Mouse (Mus musculus) hindbrain, postnatal 0 days (tissue): ENCODE results near the gene Npr2. TPM values are rescaled to one million over a fixed set of nuclear protein-coding genes. Genes with fewer than 3 reads are reported as not detected.

Source experiments
- ATAC-seq: fragments of 200-750 bp; cut with Nextera tagmentation; 2 replicates; pipeline ENCODE4 v1.8.0; 2017; ENCODE audit warnings: mild to moderate bottlenecking, moderate TSS enrichment, moderate library complexity
- DNase-seq: peaks from one replicate; pipeline ENCODE4 v3.0.0-alpha.2; 2015; ENCODE audit warnings: low spot score
- H3K27ac ChIP-seq: fragments of 300-500 bp; sonication (generic); 2 replicates; pipeline ENCODE4 v1.5.1; 2014; ENCODE audit warnings: mild to moderate bottlenecking
- H3K27me3 ChIP-seq: fragments of 300-500 bp; sonication (generic); 2 replicates; pipeline ENCODE4 v1.6.1; 2014; ENCODE audit warnings: low read length, mixed read lengths; ENCODE audit not compliant: insufficient read depth
- H3K36me3 ChIP-seq: fragments of 300-500 bp; sonication (generic); 2 replicates; pipeline ENCODE4 v1.6.1; 2014; ENCODE audit warnings: low read length, mixed read lengths; ENCODE audit not compliant: insufficient read depth
- H3K4me1 ChIP-seq: fragments of 300-500 bp; sonication (generic); 2 replicates; pipeline ENCODE4 v1.6.1; 2014; ENCODE audit warnings: antibody characterized with exemption, low read length, mixed read lengths; ENCODE audit not compliant: insufficient read depth
- H3K4me2 ChIP-seq: fragments of 300-500 bp; sonication (generic); 2 replicates; pipeline ENCODE4 v1.6.1; 2014; ENCODE audit warnings: low read depth, mild to moderate bottlenecking, low read length, moderate library complexity, mixed read lengths
- H3K4me3 ChIP-seq: fragments of 300-500 bp; sonication (generic); 2 replicates; pipeline ENCODE4 v1.5.1; 2014; ENCODE audit warnings: low read length
- H3K9ac ChIP-seq: fragments of 300-500 bp; sonication (generic); replicated peaks from 2 replicates; pipeline ENCODE4 v1.6.1; 2014; ENCODE audit warnings: mild to moderate bottlenecking, low read length, moderate library complexity, mixed read lengths
- H3K9me3 ChIP-seq: fragments of 300-500 bp; sonication (generic); 2 replicates; pipeline ENCODE4 v1.6.1; 2016; ENCODE audit warnings: low read length, mixed read lengths
- CTCF ChIP-seq: IDR thresholded peaks from 2 replicates; pipeline ENCODE4 v1.5.1; 2016; ENCODE audit warnings: antibody characterized with exemption, control low read depth, low read depth
- WGBS: fragments of 180-500 bp; shearing (Covaris S2); extraction: QIAGEN DNeasy Blood & Tissue Kit; methylation state at CpG from one replicate; pipeline ENCODE4 v1.1.7; 2014; 5-methylcytosine and 5-hydroxymethylcytosine counted together
- polyA plus RNA-seq: library from polyadenylated mRNA; unstranded; fragments of >200 nt; fragmentation: Nextera tagmentation; extraction: Ambion mirVana; gene quantifications from 2 replicates; pipeline ENCODE4 v1.2.1, GENCODE M21; 2015
- total RNA-seq: library from RNA; depleted of rRNA; stranded (reverse); fragments of >200 nt; gene quantifications from 2 replicates; pipeline ENCODE4 v1.2.3, GENCODE M21; 2014; rRNA removed

Npr2 gene
- total RNA-seq (25.0 and 41.3 TPM in 2 replicates), polyA plus RNA-seq (8.8 and 8.9 TPM in 2 replicates)

- peak; percentile 57 for DNase-seq
- Histone ChIP-seq H3K4me3 (peak within 1 kb of the TSS; percentile 55), H3K27me3 (no peaks in the 10 kb centered on the region), H3K4me1 (peaks cover 19% of the 10 kb centered on the region), H3K36me3 (no peaks in the 10 kb centered on the region), H3K9ac (peak within 1 kb of the TSS; percentile 86), H3K27ac (peak within 1 kb of the TSS; percentile 88), H3K4me2 (peak within 1 kb of the TSS; percentile 93), H3K9me3 (no peaks in the 10 kb centered on the region)
- peak; percentile 39 for ATAC-seq
- WGBS, result 1% methylated on average over 49 of the region's 70 CpGs
- no peak for TF ChIP-seq CTCF
Observed at GRCm38 (mm10) chr4:43631046-43631955, at the start of gene Npr2. TSS of gene Npr2 (plus strand) at chr4:43631935.

- 91% methylated on average over 5 of the region's 5 CpGs for WGBS
- H3K4me1 ChIP-seq, result peaks cover 4% of the 10 kb centered on the region
- ATAC-seq, result no peak
Observed at GRCm38 (mm10) chr4:43582241-43582640, 49.5 kb upstream of the Npr2 start.

DNA sequence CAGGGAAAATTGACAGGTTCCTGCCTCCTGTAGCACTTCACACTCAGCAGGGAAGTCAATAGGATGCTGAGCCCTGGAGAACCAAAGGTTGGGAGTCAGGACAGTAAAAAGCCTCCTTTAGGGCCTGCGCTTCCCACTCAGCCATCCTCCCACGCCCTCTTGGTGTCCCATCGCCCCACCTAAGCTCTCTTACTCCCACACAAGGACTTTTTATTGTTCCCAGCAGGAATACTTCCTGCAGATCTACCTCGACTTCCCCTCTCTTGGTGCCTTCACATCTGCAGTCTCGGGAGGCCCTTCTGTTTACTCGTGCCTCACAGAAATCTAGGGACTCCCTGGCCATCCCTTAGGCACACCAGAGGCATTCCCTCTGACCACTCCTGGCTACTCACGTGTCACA is 48.3 kb upstream of the Npr2 start:
- 79% methylated on average over 7 of the region's 7 CpGs for WGBS
- Histone ChIP-seq H3K27me3 (no peaks in the 10 kb centered on the region), H3K4me3 (no peak overlapping the region), H3K9me3 (no peaks in the 10 kb centered on the region), H3K4me2 (no peak overlapping the region), H3K36me3 (peaks cover 44% of the 10 kb centered on the region), H3K9ac (no peak overlapping the region), H3K4me1 (peaks cover 4% of the 10 kb centered on the region), H3K27ac (no peak overlapping the region)
- no peak for TF ChIP-seq CTCF
- ATAC-seq (no peak), DNase-seq (no peak)

More at GRCm38 (mm10) chr4:43582241-43582640, 49.5 kb upstream of the Npr2 start:
- Histone ChIP-seq H3K4me2 (no peak overlapping the region), H3K9ac (no peak overlapping the region), H3K27me3 (no peaks in the 10 kb centered on the region), H3K27ac (no peak overlapping the region), H3K9me3 (no peaks in the 10 kb centered on the region), H3K4me3 (no peak overlapping the region), H3K36me3 (peaks cover 44% of the 10 kb centered on the region)
- no peak for TF ChIP-seq CTCF
- DNase-seq, result no peak

DNA sequence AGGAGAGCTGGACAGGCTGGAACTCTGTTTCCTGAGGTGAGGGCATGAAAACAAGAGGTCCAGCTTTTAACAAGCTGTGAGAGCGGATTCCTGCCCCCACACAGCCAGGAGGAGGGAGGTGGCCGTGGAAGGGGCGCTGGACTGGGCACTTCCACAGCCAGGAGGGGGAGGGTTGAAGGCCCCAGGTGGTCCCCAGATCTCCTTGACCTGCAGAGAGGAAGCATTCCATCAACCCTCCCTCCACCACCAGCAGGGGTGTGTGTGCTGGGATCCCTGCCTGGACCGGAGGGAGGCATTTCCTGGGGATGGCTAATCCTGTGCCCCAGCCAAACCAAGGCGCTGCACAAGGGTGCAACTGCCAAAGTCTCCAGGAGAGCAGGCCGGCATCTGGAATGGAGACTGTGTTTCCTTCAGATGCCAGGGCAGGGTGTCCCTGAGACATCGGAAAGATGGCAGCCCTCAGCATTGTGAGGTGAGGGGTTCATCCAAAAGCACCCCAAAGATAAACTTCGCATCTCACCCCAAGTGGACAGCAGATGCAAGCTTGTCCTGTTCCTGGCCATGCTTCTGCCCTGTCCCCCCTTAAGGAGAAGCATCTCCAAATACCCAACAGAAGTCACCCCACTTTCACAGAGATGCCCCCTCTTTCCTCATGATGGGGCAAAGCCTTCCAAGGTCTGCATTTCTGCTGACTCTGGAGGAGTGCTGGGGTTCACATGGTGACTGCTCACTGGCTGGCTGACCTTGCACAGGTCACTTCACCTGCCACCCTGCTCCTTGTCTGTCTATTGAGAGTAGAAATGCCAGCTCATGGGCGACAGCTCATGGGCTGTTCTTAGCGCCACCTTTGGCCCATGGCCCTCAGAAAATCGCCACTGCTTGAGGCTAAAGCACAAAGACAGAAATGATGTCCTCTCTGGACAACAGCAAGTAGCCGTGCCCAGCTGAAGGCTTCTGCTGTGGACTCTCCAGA is 47.0 kb upstream of the Npr2 start, which contains the start of gene Msmp:
Msmp (minus strand) TSS at position 51 of the 973 bp plus-strand sequence.
- Histone ChIP-seq H3K27ac (no peak within 1 kb of the TSS), H3K9ac (no peak within 1 kb of the TSS), H3K27me3 (no peaks in the 10 kb centered on the region), H3K9me3 (no peaks in the 10 kb centered on the region), H3K4me3 (no peak within 1 kb of the TSS), H3K36me3 (peaks cover 44% of the 10 kb centered on the region), H3K4me1 (peaks cover 2% of the 10 kb centered on the region), H3K4me2 (no peak within 1 kb of the TSS)
- TF ChIP-seq CTCF, result no peak
- ATAC-seq (no peak), DNase-seq (no peak)
- 66% methylated on average over 12 of the region's 12 CpGs for WGBS

GRCm38 (mm10) chr4:43585682-43586081 is 46.1 kb upstream of the Npr2 start:
- no peaks in the 10 kb centered on the region for H3K4me1 ChIP-seq
- H3K4me2 ChIP-seq, result no peak overlapping the region
- TF ChIP-seq CTCF, result no peak
- 46% methylated on average over 10 of the region's 10 CpGs for WGBS
- H3K4me3 ChIP-seq, result no peak overlapping the region
- H3K9ac ChIP-seq, result no peak overlapping the region
- peaks cover 40% of the 10 kb centered on the region for H3K36me3 ChIP-seq
- DNase-seq (no peak), ATAC-seq (no peak)
- H3K27me3 ChIP-seq, result no peaks in the 10 kb centered on the region
- no peaks in the 10 kb centered on the region for H3K9me3 ChIP-seq
- no peak overlapping the region for H3K27ac ChIP-seq

DNA sequence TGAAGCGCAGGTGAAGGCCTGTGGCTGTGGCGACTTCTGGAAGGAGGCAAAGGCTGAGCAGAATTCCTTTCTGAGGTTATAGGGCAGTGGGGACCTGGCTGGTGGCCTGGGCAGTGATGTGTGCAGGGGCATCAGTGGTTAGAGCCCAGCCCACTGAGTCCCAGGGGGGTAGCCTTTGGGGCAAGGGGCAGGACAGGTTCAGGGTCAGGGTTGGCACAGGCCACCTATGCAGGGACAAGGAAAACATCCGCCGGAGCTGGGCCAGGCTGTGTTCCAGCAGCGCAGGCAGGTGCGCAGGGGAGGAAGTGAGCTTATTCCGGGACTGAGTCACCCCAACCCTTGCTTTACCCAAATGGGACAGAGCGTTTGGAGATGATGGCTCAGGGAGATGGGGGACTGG is 45.3 kb upstream of the Npr2 start:
- ATAC-seq (no peak), DNase-seq (no peak)
- TF ChIP-seq CTCF, result no peak
- WGBS, result 84% methylated on average over 8 of the region's 8 CpGs
- H3K9me3 ChIP-seq, result no peaks in the 10 kb centered on the region
- no peak overlapping the region for H3K27ac ChIP-seq
- H3K4me3 ChIP-seq, result no peak overlapping the region
- no peak overlapping the region for H3K4me2 ChIP-seq
- peaks cover 33% of the 10 kb centered on the region for H3K36me3 ChIP-seq
- H3K9ac ChIP-seq, result no peak overlapping the region
- no peaks in the 10 kb centered on the region for H3K27me3 ChIP-seq
- no peaks in the 10 kb centered on the region for H3K4me1 ChIP-seq
